Mouse (Mus musculus) small intestine, adult 2 months (tissue): ENCODE measurements at regions not wholly inside any gene's neighbourhood (a gene's known extent, or its start where the extent isn't known, plus 50 kb on each side); places are given as distances from the start of the nearest gene placed in this dataset.

Experiments used
- CTCF ChIP-seq: fragments of 200-500 bp; IDR thresholded peaks from 2 replicates; pipeline ENCODE4 v1.5.1; 2012; ENCODE audit warnings: low read depth, mild to moderate bottlenecking, control low read depth, inconsistent platforms, low read length, moderate library complexity, mixed read lengths; ENCODE audit not compliant: insufficient replicate concordance, insufficient read length; ENCODE audit errors: extremely low read depth
- POLR2A ChIP-seq: fragments of 200-500 bp; IDR thresholded peaks from 2 replicates; pipeline ENCODE4 v1.6.1; 2012; ENCODE audit warnings: low read depth, mild to moderate bottlenecking, control low read depth, inconsistent platforms, low read length, moderate library complexity

GRCm38 (mm10) chr1:39069086-39069655 lies 83.8 kb downstream of the Pdcl3 start:
- TF ChIP-seq CTCF (no peak), POLR2A (no peak)
